Mouse (Mus musculus): Measurements from ENCODE around the gene Rnf11. TPM values are rescaled to one million over a fixed set of nuclear protein-coding genes. Genes with fewer than 3 reads are reported as not detected.

Gene Rnf11
- polyA plus RNA-seq, 1 experiment from 2014 or later, result 25.2 TPM

GRCm38 (mm10) chr4:109477454-109477853, 7.1 kb downstream of the Rnf11 start:
- no peaks in the 10 kb centered on the region for H3K9me3 ChIP-seq (ENCODE audit: control insufficient read depth, low read length)
- WGBS, result 79% methylated on average over 3 of the region's 3 CpGs
- H3K36me3 ChIP-seq (ENCODE audit: control insufficient read depth, insufficient read depth, low read length), result no peaks in the 10 kb centered on the region
- DNase-seq (ENCODE audit: low spot score), result no peak
- H3K4me1 ChIP-seq (replicated peaks; ENCODE audit: control insufficient read depth, insufficient read depth, low read length), result peaks cover 7% of the 10 kb centered on the region
- H3K27me3 ChIP-seq (replicated peaks; ENCODE audit: control insufficient read depth, insufficient read depth, low read length), result no peaks in the 10 kb centered on the region
- no peak overlapping the region for H3K27ac ChIP-seq (ENCODE audit: low read depth, low read length)
- no peak for ATAC-seq (replicated peaks; ENCODE audit: low FRiP score)
- no peak overlapping the region for H3K9ac ChIP-seq (ENCODE audit: low read depth, low read length)
- H3K4me2 ChIP-seq, result no peak overlapping the region
- H3K4me3 ChIP-seq (ENCODE audit: low read depth, low read length), result no peak overlapping the region

GRCm38 (mm10) chr4:109476554-109477014, 7.9 kb downstream of the Rnf11 start:
- H3K9me3 ChIP-seq (ENCODE audit: control insufficient read depth, low read length), result no peaks in the 10 kb centered on the region
- DNase-seq (ENCODE audit: low spot score) (peak; percentile 92), ATAC-seq (replicated peaks; ENCODE audit: low FRiP score) (peak; percentile 97)
- H3K4me2 ChIP-seq, result peak overlapping the region; percentile 73
- peak overlapping the region; percentile 96 for H3K27ac ChIP-seq (ENCODE audit: low read depth, low read length)
- peaks cover 7% of the 10 kb centered on the region for H3K4me1 ChIP-seq (replicated peaks; ENCODE audit: control insufficient read depth, insufficient read depth, low read length)
- peak overlapping the region; percentile 98 for H3K9ac ChIP-seq (ENCODE audit: low read depth, low read length)
- WGBS, result under 1% methylated on average over 30 of the region's 39 CpGs
- no peaks in the 10 kb centered on the region for H3K27me3 ChIP-seq (replicated peaks; ENCODE audit: control insufficient read depth, insufficient read depth, low read length)
- peak overlapping the region; percentile 95 for H3K4me3 ChIP-seq (ENCODE audit: low read depth, low read length)
- H3K36me3 ChIP-seq (ENCODE audit: control insufficient read depth, insufficient read depth, low read length), result 0 out of 2 replicates have a peak, but pooled peaks cover 5% of the 10 kb centered on the region

GRCm38 (mm10) chr4:109475577-109476553, 8.7 kb downstream of the Rnf11 start:
- 0 out of 2 replicates have a peak, but pooled peaks cover 5% of the 10 kb centered on the region for H3K36me3 ChIP-seq (ENCODE audit: control insufficient read depth, insufficient read depth, low read length)
- peak overlapping the region; percentile 95 for H3K4me3 ChIP-seq (ENCODE audit: low read depth, low read length)
- no peaks in the 10 kb centered on the region for H3K9me3 ChIP-seq (ENCODE audit: control insufficient read depth, low read length)
- peak; percentile 75 for DNase-seq (ENCODE audit: low spot score)
- peaks cover 7% of the 10 kb centered on the region for H3K4me1 ChIP-seq (replicated peaks; ENCODE audit: control insufficient read depth, insufficient read depth, low read length)
- WGBS, result under 1% methylated on average over 51 of the region's 68 CpGs
- H3K27me3 ChIP-seq (replicated peaks; ENCODE audit: control insufficient read depth, insufficient read depth, low read length), result no peaks in the 10 kb centered on the region
- H3K4me2 ChIP-seq, result peak overlapping the region; percentile 73
- H3K9ac ChIP-seq (ENCODE audit: low read depth, low read length), result peak overlapping the region; percentile 98
- peak; percentile 80 for ATAC-seq (replicated peaks; ENCODE audit: low FRiP score)
- H3K27ac ChIP-seq (ENCODE audit: low read depth, low read length), result peak overlapping the region; percentile 96

GRCm38 (mm10) chr4:109475078-109475477, 9.4 kb downstream of the Rnf11 start:
- H3K4me2 ChIP-seq, result peak overlapping the region; percentile 73
- H3K9me3 ChIP-seq (ENCODE audit: control insufficient read depth, low read length), result no peaks in the 10 kb centered on the region
- WGBS, result 54% methylated on average over 2 of the region's 2 CpGs
- H3K36me3 ChIP-seq (ENCODE audit: control insufficient read depth, insufficient read depth, low read length), result 0 out of 2 replicates have a peak, but pooled peaks cover 5% of the 10 kb centered on the region
- no peak overlapping the region for H3K27ac ChIP-seq (ENCODE audit: low read depth, low read length)
- peaks cover 7% of the 10 kb centered on the region for H3K4me1 ChIP-seq (replicated peaks; ENCODE audit: control insufficient read depth, insufficient read depth, low read length)
- peak overlapping the region; percentile 95 for H3K4me3 ChIP-seq (ENCODE audit: low read depth, low read length)
- peak overlapping the region; percentile 4; the same call in 1 of the 2 replicates for H3K9ac ChIP-seq (ENCODE audit: low read depth, low read length)
- no peak for DNase-seq (ENCODE audit: low spot score)
- no peak for ATAC-seq (replicated peaks; ENCODE audit: low FRiP score)
- no peaks in the 10 kb centered on the region for H3K27me3 ChIP-seq (replicated peaks; ENCODE audit: control insufficient read depth, insufficient read depth, low read length)

- Histone ChIP-seq H3K9me3 (ENCODE audit: control insufficient read depth, low read length) (no peaks in the 10 kb centered on the region), H3K36me3 (ENCODE audit: control insufficient read depth, insufficient read depth, low read length) (0 out of 2 replicates have a peak, but pooled peaks cover 5% of the 10 kb centered on the region), H3K27ac (ENCODE audit: low read depth, low read length) (no peak overlapping the region), H3K4me2 (no peak overlapping the region), H3K27me3 (replicated peaks; ENCODE audit: control insufficient read depth, insufficient read depth, low read length) (no peaks in the 10 kb centered on the region), H3K4me3 (ENCODE audit: low read depth, low read length) (no peak overlapping the region), H3K4me1 (replicated peaks; ENCODE audit: control insufficient read depth, insufficient read depth, low read length) (peaks cover 9% of the 10 kb centered on the region), H3K9ac (ENCODE audit: low read depth, low read length) (no peak overlapping the region)
- no peak for DNase-seq (ENCODE audit: low spot score)
- WGBS, result 75% methylated on average over 3 of the region's 3 CpGs
- ATAC-seq (replicated peaks; ENCODE audit: low FRiP score), result no peak
Measured at GRCm38 (mm10) chr4:109472566-109472965, 12.0 kb downstream of the Rnf11 start.

GRCm38 (mm10) chr4:109471606-109472005, 12.9 kb downstream of the Rnf11 start:
- no peak overlapping the region for H3K27ac ChIP-seq (ENCODE audit: low read depth, low read length)
- H3K9me3 ChIP-seq (ENCODE audit: control insufficient read depth, low read length), result no peaks in the 10 kb centered on the region
- no peaks in the 10 kb centered on the region for H3K27me3 ChIP-seq (replicated peaks; ENCODE audit: control insufficient read depth, insufficient read depth, low read length)
- ATAC-seq (replicated peaks; ENCODE audit: low FRiP score), result no peak
- no peak overlapping the region for H3K4me3 ChIP-seq (ENCODE audit: low read depth, low read length)
- DNase-seq (ENCODE audit: low spot score), result no peak
- 0 out of 2 replicates have a peak, but pooled peaks cover 5% of the 10 kb centered on the region for H3K36me3 ChIP-seq (ENCODE audit: control insufficient read depth, insufficient read depth, low read length)
- no peak overlapping the region for H3K9ac ChIP-seq (ENCODE audit: low read depth, low read length)
- H3K4me2 ChIP-seq, result no peak overlapping the region
- H3K4me1 ChIP-seq (replicated peaks; ENCODE audit: control insufficient read depth, insufficient read depth, low read length), result peaks cover 9% of the 10 kb centered on the region

GRCm38 (mm10) chr4:109467687-109468086, 16.8 kb downstream of the Rnf11 start:
- ATAC-seq (replicated peaks; ENCODE audit: low FRiP score) (no peak; the same call in 1 of the 2 replicates), DNase-seq (ENCODE audit: low spot score) (no peak)
- H3K4me1 ChIP-seq (replicated peaks; ENCODE audit: control insufficient read depth, insufficient read depth, low read length), result peaks cover 2% of the 10 kb centered on the region; the same call in 1 of the 2 replicates
- H3K4me2 ChIP-seq, result no peak overlapping the region
- H3K9me3 ChIP-seq (ENCODE audit: control insufficient read depth, low read length), result no peaks in the 10 kb centered on the region
- no peak overlapping the region for H3K27ac ChIP-seq (ENCODE audit: low read depth, low read length)
- H3K27me3 ChIP-seq (replicated peaks; ENCODE audit: control insufficient read depth, insufficient read depth, low read length), result no peaks in the 10 kb centered on the region
- H3K36me3 ChIP-seq (ENCODE audit: control insufficient read depth, insufficient read depth, low read length), result 0 out of 2 replicates have a peak, but pooled peaks cover 5% of the 10 kb centered on the region
- no peak overlapping the region for H3K4me3 ChIP-seq (ENCODE audit: low read depth, low read length)
- no peak overlapping the region for H3K9ac ChIP-seq (ENCODE audit: low read depth, low read length)

- Histone ChIP-seq H3K4me1 (replicated peaks; ENCODE audit: control insufficient read depth, insufficient read depth, low read length) (0 out of 2 replicates have a peak, but pooled peaks cover 2% of the 10 kb centered on the region), H3K36me3 (ENCODE audit: control insufficient read depth, insufficient read depth, low read length) (no peaks in the 10 kb centered on the region), H3K9ac (ENCODE audit: low read depth, low read length) (no peak overlapping the region), H3K27me3 (replicated peaks; ENCODE audit: control insufficient read depth, insufficient read depth, low read length) (no peaks in the 10 kb centered on the region), H3K4me2 (no peak overlapping the region), H3K4me3 (ENCODE audit: low read depth, low read length) (no peak overlapping the region), H3K9me3 (ENCODE audit: control insufficient read depth, low read length) (no peaks in the 10 kb centered on the region), H3K27ac (ENCODE audit: low read depth, low read length) (no peak overlapping the region)
- ATAC-seq (replicated peaks; ENCODE audit: low FRiP score), result no peak
- DNase-seq (ENCODE audit: low spot score), result no peak
Measured at GRCm38 (mm10) chr4:109463892-109464291, 20.6 kb downstream of the Rnf11 start.

Data from liver, embryonic 11.5 days (tissue).